Mouse (Mus musculus): ENCODE data around the gene Rnf2.
A peak's percentile ranks its signal among the peaks of the same experiment; 100 is the strongest.

Rnf2 gene

DNA sequence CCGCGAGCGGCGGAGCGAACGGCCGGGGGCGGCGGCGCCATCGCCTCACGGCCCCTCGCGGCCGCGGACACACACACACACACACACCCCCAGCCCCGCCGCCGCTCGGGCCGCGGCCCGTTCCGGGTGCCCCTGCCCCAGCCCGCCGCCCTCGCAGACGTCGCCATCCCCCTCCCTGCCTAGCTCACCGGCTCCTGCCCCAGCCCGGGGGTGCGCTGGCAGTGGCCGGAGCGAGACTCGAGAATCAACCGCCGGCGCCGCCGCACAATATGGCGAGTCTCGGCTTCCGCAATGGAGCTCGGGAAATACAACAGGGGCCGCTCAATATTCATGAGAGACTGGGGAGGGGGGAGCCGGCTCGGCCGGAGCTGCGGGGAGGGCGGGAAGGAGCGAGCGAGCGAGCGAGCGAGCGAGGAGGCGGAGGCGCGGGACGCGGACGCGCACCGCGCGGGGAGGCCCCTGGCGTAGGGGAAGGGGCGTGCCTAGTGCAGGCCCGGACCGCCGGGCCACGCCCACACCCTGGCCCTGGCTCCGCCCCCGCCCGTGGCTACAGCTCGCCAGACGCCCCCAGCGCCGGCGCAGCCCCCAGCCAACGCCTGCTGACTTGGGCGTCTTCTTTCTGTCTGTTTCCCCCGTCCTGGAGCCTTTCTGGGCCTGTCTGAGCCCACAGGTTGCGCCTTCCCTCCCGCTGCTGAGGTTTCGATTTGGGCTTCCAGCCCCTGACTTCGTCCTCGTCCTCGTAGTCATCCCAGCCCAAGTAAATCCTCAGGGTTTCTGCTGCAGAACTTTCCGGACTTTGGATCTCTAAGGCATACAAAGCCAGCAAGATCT, at the start of gene Rnf2:
TSS of gene Rnf2 (minus strand) at position 425 of the 831 bp plus-strand sequence.
- peak; percentile 93 for DNase-seq (ENCODE audit: extremely low spot score)

DNA sequence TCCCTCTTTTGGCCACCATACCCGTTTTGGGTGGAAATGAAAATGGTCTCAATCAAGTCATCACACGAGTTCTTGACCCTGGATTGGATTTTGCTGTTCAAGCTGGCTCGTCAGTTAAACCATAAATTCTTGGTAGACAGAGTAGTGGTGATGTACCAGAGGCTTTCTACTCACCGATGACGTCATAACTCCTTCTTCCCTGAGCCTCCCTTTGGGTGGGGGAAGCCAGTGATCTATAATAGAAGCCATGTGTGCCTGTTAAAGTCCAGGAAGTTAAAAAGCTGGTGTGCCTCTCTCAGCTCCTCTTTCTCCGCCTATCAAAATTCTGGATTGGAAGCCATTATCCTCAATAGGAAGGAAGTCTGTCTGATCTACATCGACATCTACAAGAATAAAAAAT, 49.0 kb upstream of the Rnf2 start:
- no peak for DNase-seq (ENCODE audit: extremely low spot score)

DNA sequence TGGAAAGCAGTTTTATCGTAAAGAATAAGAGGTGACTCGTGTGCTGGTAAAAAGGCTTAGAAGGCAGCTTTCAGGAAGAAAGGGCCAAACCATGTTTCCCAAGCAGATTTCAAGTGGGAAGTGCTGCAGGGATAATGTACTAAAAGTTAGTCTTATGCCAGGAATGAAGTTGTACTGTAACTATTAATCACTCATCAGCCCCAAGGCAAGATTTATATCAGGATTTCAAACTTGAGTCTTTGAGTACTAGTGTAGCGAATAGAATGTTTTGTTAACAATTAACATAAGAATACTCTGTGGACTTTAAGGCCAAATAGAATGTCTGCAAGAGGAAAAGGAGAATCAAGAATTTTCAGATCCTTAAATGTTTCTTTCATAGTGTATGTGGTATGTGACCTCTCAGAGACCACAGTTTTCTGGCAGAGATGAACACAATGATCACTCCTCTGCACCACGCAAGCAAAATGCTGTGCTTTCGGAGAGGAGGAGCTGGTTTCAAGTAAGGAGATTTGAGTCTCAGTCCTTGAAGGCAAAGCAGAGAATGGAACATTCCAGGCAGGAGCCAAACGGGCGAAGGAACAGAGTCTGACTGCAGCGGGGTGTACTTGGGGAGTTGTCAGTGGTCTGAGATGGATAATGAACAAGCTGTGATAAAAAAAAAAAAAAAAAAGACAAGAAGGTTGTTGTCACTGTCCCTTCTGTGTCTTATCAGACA, 48.3 kb upstream of the Rnf2 start:
- DNase-seq (ENCODE audit: extremely low spot score), result no peak

DNA sequence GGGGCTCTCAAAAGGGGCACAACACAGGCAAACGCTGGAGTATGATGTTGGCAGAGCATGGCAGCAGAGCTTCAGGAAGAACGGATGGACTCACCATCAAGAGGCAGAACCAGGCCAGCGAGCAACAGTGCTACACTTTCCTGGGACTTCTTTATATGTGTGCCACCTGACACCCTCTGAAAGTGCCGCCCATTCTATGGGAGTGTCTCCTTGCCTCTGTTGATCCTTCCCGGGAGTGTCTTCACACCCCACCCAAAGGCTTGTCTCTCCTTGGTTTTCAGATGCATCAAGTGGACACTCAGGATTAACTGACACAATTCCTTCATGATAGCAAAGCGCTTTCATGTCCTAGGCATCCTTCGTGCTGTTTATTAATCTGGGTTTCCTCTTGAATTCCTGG, 44.8 kb upstream of the Rnf2 start:
- DNase-seq (ENCODE audit: extremely low spot score), result no peak

- no peak for DNase-seq (ENCODE audit: extremely low spot score)
Measured at GRCm38 (mm10) chr1:151544581-151544980, 43.8 kb upstream of the Rnf2 start.

- no peak for DNase-seq (ENCODE audit: extremely low spot score)
Measured at GRCm38 (mm10) chr1:151543796-151544477, 43.2 kb upstream of the Rnf2 start.

- no peak for DNase-seq (ENCODE audit: extremely low spot score)
Measured at GRCm38 (mm10) chr1:151526701-151527100, 25.9 kb upstream of the Rnf2 start.

- DNase-seq (ENCODE audit: extremely low spot score), result no peak
Measured at GRCm38 (mm10) chr1:151517571-151518250, 17.0 kb upstream of the Rnf2 start.

GRCm38 (mm10) chr1:151516871-151517270, 16.1 kb upstream of the Rnf2 start:
- no peak for DNase-seq (ENCODE audit: extremely low spot score)

DNA sequence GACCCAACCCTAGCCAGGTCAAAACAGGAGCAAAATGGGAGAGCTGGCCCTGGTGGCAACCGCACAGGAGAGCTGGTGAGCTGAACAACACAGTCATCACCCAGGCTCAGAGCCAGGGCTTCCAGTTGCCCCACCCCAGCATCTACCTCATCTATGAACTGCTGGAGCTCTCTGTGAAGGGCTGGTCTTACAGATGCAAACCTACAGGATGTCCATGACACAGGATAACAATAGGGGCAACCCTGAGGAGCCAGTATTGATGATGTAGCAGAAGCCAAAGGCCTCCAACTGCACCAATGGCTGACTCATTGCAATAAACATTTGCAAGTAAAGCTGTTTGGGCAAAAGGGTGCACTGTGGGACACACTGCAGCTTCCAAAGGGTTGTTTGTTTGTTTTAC, 15.0 kb upstream of the Rnf2 start:
- no peak for DNase-seq (ENCODE audit: extremely low spot score)

DNA sequence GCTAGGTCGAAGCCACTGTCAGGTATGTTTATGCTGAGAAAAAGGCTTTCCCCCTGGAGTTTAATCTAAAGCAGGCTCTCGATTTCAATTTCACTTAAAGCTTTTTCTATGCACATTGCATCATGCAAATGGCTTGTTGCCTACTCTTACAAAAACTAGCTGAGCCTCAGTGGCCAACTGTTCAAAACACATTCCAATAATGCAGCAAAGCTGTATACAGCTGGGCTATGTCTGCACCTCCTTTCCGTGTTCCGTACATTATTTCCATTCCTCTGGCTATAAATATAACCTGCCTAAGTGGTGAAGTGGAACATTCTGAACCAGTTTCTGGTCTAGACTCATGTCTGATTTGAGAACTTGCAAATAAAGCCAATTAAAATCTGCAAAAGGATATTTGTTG, 13.4 kb upstream of the Rnf2 start:
- DNase-seq (ENCODE audit: extremely low spot score), result no peak

DNA sequence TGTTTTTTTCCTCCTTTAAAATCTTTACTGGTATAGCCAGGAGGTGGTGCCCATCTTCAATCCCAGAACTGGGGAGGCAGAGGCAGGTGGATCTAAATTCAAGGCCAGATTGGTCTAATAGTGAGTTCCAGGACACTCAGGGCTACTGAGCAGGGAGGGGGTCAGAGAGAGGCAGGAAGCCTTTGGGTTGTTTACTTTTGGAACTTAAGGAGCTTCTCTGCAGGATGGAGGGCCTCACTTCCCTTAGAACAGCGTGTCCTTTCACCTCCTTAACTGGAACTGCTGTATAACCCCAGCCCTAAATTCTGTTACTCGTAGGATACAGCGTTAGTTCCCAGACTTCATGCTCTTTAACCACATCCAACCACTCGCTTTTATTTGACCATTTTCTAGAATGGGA, 10.1 kb upstream of the Rnf2 start:
- no peak for DNase-seq (ENCODE audit: extremely low spot score)

DNA sequence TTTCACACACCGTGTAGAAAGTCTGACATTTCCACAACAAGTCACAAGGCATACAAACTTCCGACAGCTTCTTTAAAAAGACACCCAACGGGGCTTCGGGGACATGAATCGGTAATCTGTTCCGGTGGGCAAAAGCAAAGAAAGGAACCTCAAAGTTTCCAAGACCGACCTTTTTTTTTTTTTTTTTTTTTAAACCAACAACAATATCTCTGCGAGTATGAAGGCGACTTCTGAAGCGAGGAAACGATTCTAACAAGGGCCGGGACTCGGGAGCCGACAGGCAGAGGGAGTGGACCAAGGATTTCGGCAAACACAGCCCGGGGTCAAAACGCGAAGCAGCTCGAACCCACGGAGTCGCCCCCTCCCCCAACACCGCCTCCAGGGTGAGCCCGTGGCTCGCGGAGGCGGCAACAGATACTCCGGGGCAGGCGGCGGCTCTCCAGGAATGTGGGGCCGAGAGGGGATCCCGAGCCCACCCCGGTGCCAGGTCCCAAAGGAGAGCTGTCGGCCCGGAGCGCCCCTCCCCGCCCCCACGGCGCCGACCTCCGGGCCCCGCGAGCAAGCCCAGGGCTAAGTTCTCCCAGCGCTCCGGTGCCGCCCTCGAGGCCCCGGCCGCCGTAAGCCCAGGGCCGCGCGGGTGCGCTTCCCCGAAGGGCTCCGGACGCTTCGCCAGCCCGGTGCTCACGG, 797 bp downstream of the Rnf2 start:
- peak; percentile 78 for DNase-seq (ENCODE audit: extremely low spot score)

DNA sequence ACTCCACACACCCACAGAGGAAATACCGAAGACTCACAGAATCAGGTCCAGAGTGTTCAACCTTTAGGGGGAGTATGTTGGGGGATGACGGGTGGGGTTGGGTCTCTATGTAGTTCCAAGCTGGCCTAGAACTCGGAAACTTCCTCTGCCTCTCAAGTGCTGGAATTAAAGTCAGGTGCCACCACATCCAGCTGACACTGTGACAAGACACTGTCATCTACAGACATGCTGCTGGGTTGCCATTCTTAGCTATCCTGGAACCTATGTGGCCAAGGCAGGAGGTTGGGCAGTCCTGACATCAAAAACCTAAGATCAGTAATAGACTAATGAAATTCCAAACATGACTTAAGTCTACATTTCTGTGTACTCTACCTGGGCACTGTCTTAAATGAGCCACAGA, 2.4 kb downstream of the Rnf2 start:
- no peak for DNase-seq (ENCODE audit: extremely low spot score)

- no peak for DNase-seq (ENCODE audit: extremely low spot score)
Measured at GRCm38 (mm10) chr1:151497942-151498341, 2.8 kb downstream of the Rnf2 start.

- DNase-seq (ENCODE audit: extremely low spot score), result peak; percentile 20
Measured at GRCm38 (mm10) chr1:151497028-151497427, 3.7 kb downstream of the Rnf2 start.

GRCm38 (mm10) chr1:151495635-151496285, 5.0 kb downstream of the Rnf2 start:
- no peak for DNase-seq (ENCODE audit: extremely low spot score)

DNA sequence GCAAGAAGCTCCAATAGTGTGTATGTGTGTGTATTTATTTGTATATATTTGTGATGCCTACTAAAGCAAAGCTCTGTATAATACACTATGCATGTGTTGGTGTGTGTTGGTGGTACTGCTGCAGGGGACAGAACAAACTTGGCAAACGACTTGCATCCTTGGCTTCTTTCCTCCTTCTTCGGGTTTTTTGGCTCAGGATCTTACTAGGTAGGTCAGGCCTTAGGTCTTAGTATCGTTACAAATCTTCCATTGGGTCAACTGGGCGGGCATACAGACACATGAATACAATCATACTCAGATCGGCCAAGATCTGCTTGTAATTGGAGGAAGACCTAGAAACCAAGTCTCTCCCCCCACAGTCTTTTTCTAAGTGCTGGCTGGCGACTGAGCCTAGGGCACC, 6.0 kb downstream of the Rnf2 start:
- DNase-seq (ENCODE audit: extremely low spot score), result no peak

- DNase-seq (ENCODE audit: extremely low spot score), result no peak
Measured at GRCm38 (mm10) chr1:151493826-151494225, 6.9 kb downstream of the Rnf2 start.

DNA sequence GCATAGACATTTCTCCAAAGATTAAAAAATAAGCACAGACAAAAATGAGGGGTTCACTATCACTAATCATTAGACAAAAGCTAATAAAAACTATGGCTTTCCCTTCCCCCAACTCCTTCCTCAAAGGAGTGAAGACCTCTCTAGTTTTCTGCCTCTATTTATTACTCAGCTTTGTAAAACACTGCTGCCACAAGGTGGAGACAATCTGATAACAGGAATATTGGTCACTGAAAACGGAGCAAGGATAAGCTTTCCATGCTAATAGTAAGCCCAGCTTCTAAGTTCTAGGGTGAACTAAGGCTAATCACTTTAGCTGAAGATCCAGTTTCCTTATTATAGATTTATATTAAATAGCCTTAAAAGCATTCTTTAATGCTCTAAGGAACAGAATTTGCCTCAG, 8.3 kb downstream of the Rnf2 start:
- no peak for DNase-seq (ENCODE audit: extremely low spot score)

DNA sequence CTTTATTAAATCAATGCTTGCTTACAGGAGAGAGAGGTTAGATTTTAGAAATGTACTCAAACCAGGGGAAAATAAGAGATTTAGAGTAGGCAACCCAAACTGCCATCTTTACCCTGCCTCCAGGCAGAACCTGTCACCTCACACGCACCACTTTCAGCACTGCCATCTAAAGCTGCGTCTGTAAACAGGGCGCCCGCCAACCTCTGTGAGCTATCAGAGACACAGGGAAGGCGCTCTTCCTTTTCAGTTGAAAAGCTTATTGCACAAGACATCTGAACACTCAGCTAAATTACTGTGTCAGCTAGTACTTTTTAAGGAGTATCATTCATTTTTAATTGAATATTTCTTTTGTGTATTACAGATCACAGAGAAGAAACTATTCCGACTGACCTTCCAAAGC, 10.9 kb downstream of the Rnf2 start:
- no peak for DNase-seq (ENCODE audit: extremely low spot score)

Data from embryo, embryonic 9.5 days (tissue).